Mouse (Mus musculus) frontal cortex, postnatal 14 days (tissue): ENCODE measurements at regions not wholly inside any gene's neighbourhood (a gene's known extent, or its start where the extent isn't known, plus 50 kb on each side); places are given as distances from the start of the nearest gene placed in this dataset.

ENCODE experiments used
- DNase-seq, 2 experiments: peaks; one replicate each; pipeline ENCODE4 v3.0.0; 2022; ENCODE audit warnings: low spot score in 2 of 2

DNA sequence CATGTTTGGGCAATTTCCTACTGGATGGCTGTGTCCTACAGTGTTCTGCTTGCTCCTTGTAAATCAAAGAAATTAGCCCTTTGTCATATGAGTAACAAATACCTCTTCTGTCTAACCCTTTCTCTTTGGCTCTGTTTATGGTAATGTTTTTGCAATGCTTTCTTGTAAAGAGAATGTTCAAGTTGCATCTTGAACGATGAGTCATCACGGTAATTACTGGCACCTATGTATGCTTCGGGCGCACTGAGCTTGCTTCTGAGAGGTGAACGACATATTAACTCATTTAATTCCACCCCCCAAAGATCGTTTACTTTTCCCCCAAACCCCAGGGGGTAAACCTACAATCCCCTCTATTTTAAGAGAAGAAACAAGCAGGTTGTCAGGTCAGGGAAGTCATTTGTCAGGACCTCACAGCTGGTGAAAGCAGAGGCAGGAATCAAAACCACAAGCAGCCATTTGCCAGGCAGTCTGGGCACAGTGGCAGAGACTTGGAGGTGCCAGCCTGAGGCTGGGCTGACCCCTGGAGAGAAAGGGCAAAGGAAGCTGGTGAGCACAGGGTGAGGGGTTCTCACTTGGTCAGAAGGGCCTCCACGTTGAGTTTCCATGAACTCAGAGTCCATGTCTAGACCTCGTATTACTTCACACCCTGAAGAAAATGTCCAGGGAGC lies 87.6 kb upstream of the Atp1a1 start:
- no peak for DNase-seq

GRCm38 (mm10) chr3:101690779-101691178 lies 86.3 kb upstream of the Atp1a1 start:
- no peak for DNase-seq

DNA sequence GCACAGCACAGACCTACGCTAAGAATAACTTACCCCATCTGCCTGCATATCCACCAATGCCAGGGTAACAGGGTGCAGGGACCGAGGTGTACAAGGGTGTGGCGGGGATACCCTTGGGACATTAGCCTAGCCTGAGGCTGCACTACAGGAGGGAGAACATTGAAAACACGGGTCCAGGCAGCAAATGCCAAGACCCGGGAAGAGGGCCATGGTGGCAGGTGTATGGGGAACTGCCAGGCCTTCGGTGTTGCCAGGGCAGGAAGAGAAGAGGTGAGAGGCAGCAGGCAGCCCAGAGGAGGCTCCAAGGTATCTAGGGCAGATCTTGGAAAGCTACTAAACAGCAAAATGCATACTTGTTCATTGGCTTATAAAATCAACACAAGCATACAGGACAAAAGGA lies 85.7 kb upstream of the Atp1a1 start:
- DNase-seq, result no peak

- no peak for DNase-seq
Measured at GRCm38 (mm10) chr3:101685203-101685602, 80.7 kb upstream of the Atp1a1 start.

DNA sequence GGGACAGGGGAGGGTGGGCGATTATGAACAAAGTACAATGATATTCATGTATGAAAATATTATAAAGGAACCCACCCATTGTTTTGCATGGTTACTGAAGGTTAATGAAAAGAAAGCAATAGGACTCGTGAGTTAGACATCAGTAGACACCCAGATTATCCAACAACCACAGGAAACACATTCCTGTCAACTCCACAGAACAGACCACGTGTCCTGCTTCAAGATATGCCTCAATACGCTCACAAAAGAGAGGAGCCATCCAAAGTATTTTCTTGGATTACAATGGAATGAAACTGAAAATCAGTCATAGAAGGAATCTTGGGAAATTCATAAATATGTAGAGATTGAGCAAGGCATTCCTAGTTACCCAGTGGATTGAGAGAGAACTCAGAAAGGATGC lies 68.5 kb upstream of the Atp1a1 start:
- no peak for DNase-seq

GRCm38 (mm10) chr3:101670561-101671001 lies 66.1 kb upstream of the Atp1a1 start:
- no peak for DNase-seq

DNA sequence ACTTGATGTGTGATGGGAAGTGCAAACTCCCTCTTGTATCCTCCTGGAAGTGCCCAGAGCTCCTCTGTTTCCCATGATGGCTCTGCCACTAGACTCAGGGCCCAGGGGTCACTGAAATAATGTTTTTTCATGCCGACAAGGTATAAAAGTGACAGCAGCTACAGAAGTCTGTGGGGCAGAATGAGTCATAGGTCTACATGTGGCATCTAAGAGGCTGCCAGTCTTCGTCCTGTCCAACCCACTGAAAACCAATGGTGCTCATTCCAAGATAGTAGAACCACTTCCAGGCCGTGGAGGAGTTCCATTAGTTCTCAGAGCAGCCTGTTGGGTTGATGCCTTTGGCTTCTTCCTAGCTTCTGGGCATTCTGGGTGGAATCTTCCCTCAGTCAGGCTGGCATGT lies 65.3 kb upstream of the Atp1a1 start:
- DNase-seq, result no peak

GRCm38 (mm10) chr3:101667767-101668387 lies 63.4 kb upstream of the Atp1a1 start:
- no peak for DNase-seq

- DNase-seq, result no peak
Measured at GRCm38 (mm10) chr3:101667186-101667585, 62.7 kb upstream of the Atp1a1 start.

DNA sequence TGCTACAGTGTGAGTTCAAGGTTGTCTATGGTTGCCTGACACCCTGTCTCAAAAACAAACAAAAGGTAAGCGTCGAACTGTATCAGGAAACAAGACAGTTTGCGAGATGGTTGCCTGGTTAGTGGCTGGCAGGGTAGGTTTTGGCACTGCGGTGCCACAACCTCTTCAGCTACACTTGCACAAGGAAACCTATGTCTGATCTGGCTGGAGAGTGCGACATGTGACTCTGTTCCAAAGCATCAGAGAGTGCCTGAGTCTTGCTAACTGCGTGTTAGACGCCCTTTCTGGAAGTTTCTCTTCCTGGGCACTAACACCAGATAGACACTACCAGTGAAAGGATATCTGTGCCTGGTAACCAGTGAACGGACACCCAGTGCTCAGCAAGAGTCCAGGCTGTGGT lies 62.1 kb upstream of the Atp1a1 start:
- no peak for DNase-seq

GRCm38 (mm10) chr3:101661184-101661992 lies 56.9 kb upstream of the Atp1a1 start:
- DNase-seq, result no peak

GRCm38 (mm10) chr3:101660635-101661034 lies 56.2 kb upstream of the Atp1a1 start:
- DNase-seq, result no peak

DNA sequence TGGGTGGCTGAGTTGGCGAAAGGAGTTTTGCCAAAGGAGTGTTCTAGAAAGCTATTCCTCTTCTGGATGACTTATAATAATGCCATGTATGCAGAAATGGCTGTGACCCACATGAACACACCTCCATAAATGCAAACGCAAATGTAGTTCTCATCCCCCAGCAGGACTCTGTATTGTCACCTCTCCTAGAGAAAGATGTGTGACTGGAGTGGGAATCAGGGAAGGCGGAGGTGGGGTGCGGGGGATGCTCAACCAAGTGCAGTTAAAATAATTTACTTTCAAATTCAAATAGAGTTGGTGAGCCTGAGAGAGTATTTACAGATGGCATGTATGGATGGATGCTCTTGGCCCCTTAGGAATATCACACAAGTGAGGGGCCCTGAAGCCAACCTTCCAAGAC lies 55.7 kb upstream of the Atp1a1 start:
- peak; percentile 8 to 24 for DNase-seq

DNA sequence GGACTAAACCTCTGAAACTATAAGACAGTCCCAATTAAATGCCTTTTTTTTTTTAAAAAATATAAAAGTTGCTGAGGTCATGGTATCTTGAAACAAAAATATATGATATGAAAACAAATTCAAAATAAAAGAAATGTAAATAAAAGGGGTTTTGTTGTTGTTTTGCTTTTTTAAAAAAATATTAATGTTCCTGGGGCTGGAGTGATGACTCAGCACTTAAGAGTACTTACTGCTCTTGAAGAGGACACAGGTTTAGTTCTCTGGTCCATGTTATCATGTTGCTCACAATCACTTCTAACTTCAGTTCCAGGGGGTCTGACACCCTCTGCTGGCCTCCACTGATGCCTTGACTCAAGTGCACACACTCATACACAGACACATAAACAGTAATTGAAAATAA lies 53.5 kb upstream of the Atp1a1 start:
- DNase-seq, result no peak

DNA sequence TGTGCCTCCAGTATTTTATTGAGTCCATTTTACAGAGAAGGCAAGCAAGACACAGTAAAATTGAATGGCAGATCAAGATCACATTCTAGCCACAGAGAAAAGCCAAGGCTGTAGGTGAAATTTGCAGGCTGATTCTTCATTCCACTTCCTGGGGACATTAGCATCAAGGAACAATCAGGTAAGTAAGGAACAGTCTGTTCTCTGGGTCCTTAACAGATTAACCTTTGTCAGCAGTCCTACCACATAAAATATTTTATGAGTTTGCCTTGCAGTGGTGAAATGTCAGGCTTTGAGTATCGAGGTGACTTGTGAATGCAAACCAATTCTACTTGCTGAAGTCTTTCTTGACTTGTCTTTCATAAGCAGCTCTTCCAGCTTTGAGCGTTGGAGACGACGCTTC lies 50.2 kb upstream of the Atp1a1 start:
- no peak for DNase-seq
